Mouse (Mus musculus): ENCODE results near the gene Ugt1a8. TPM values are rescaled to one million over a fixed set of nuclear protein-coding genes. Genes with fewer than 3 reads are reported as not detected.

Ugt1a8 gene
- polyA plus RNA-seq, 1 experiment = not detected

DNA sequence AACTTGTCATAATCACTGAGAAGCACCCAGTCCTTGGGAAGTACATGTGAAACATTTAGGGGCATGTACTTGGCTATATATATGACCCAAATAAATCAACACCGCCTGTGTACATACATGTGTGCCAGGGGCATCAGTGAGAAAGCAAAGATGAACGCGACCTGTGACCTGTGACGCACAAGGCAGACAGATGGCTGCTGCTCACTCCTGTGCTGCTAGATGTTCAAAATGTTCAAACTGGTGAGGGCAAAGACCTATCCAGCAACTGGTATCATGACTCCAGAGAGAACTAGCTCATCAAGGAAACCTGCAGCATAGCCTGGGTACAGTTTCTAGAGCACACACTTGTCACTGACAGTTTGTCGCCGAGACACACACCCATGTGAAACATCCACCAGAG is 179.9 kb downstream of the Ugt1a8 start:
- no peak for DNase-seq (ENCODE audit: low read depth, low spot score)
- 91% methylated on average over 6 of the region's 6 CpGs for WGBS

DNA sequence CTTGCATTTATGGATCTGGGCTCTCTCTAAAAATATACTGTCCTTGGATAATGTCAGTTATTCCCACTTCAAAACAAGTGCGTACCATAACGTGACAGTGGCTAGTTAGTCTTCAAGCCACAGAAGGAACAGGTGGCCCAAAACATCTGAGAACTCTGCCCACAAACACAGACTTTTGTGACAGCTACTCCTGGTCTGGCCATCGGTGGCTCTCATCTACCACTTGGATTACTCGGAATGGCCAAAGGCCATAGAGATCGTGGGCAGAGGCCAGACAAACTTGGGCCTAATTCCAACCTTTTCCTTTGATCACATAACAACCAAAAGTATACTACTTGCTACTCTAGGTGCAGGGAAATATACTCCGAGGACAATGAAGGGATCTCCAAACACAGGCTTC is 180.5 kb downstream of the Ugt1a8 start:
- WGBS = 83% methylated on average over 6 of the region's 6 CpGs
- no peak for DNase-seq (ENCODE audit: low read depth, low spot score)

Other genes starting within 250 kb of the Ugt1a8 start
- gene Dgkd, start 234.5 kb upstream of the Ugt1a8 start, polyA plus RNA-seq (2012; rRNA removed) = 55.4 and 69.7 TPM in 2 replicates
- gene Usp40, start 79.3 kb upstream of the Ugt1a8 start, polyA plus RNA-seq (2012; rRNA removed) = 6.0 and 10.4 TPM in 2 replicates
- gene Ugt1a10, start 32.4 kb upstream of the Ugt1a8 start, polyA plus RNA-seq (2012; rRNA removed) = 0.24 and 0.67 TPM in 2 replicates
- 0.17 and 1.1 TPM in 2 replicates for gene Ugt1a9, start 17.0 kb upstream of the Ugt1a8 start, polyA plus RNA-seq (2012; rRNA removed)
- gene Ugt1a7c, start 7.2 kb downstream of the Ugt1a8 start, polyA plus RNA-seq (2012; rRNA removed) = 12.4 and 34.3 TPM in 2 replicates
- 2.2 and 3.1 TPM in 2 replicates for gene Ugt1a6b, start 15.4 kb downstream of the Ugt1a8 start, polyA plus RNA-seq (2012; rRNA removed)
- 3.0 and 4.2 TPM in 2 replicates for gene Ugt1a6a, start 47.0 kb downstream of the Ugt1a8 start, polyA plus RNA-seq (2012; rRNA removed)
- gene Ugt1a5, start 78.2 kb downstream of the Ugt1a8 start, polyA plus RNA-seq (2012; rRNA removed) = 0.59 TPM in 1 of 2 replicates, not detected in the other
- 0.27 and 0.43 TPM in 2 replicates for gene Ugt1a2, start 112.8 kb downstream of the Ugt1a8 start, polyA plus RNA-seq (2012; rRNA removed)
- 2.9 and 4.5 TPM in 2 replicates for gene Dnajb3, start 118.0 kb downstream of the Ugt1a8 start, polyA plus RNA-seq (2012; rRNA removed)
- 64.4 and 146 TPM in 2 replicates for gene Ugt1a1, start 124.1 kb downstream of the Ugt1a8 start, polyA plus RNA-seq (2012; rRNA removed)
- 0.14 and 0.33 TPM in 2 replicates for gene Mroh2a, start 139.2 kb downstream of the Ugt1a8 start, polyA plus RNA-seq (2012; rRNA removed)
- 36.1 and 87.6 TPM in 2 replicates for gene Hjurp, start 189.8 kb downstream of the Ugt1a8 start, polyA plus RNA-seq (2012; rRNA removed)
- gene Trpm8, start 189.8 kb downstream of the Ugt1a8 start, polyA plus RNA-seq (2012; rRNA removed) = not detected in 2 replicates